Mouse (Mus musculus) kidney, postnatal 0 days (tissue): ENCODE results near the gene Gm28305. TPM values are rescaled to one million over a fixed set of nuclear protein-coding genes. Genes with fewer than 3 reads are reported as not detected.

Experiments used
- ATAC-seq: fragments of 200-750 bp; cut with Nextera tagmentation; replicated peaks from 2 replicates; pipeline ENCODE4 v1.8.0; 2017; ENCODE audit warnings: low read depth, moderate number of reproducible peaks, moderate TSS enrichment, moderate library complexity; ENCODE audit not compliant: low FRiP score
- DNase-seq: peaks from one replicate; pipeline ENCODE4 v3.0.0-alpha.2; 2016; ENCODE audit warnings: low spot score
- H3K27ac ChIP-seq: fragments of 300-500 bp; sonication (generic); 2 replicates; pipeline ENCODE4 v1.5.1; 2014; ENCODE audit warnings: mild to moderate bottlenecking
- H3K27me3 ChIP-seq: fragments of 300-500 bp; sonication (generic); 2 replicates; pipeline ENCODE4 v1.6.1; 2014; ENCODE audit warnings: low read length, mixed read lengths; ENCODE audit not compliant: insufficient read depth
- H3K36me3 ChIP-seq: fragments of 300-500 bp; sonication (generic); 2 replicates; pipeline ENCODE4 v1.6.1; 2014; ENCODE audit warnings: low read length, mixed read lengths; ENCODE audit not compliant: insufficient read depth
- H3K4me1 ChIP-seq: fragments of 300-500 bp; sonication (generic); replicated peaks from 2 replicates; pipeline ENCODE4 v1.6.1; 2014; ENCODE audit warnings: antibody characterized with exemption, low read length, mixed read lengths; ENCODE audit not compliant: insufficient read depth
- H3K4me2 ChIP-seq: fragments of 300-500 bp; sonication (generic); 2 replicates; pipeline ENCODE4 v1.6.1; 2014; ENCODE audit warnings: mild to moderate bottlenecking, low read length, moderate library complexity, mixed read lengths
- H3K4me3 ChIP-seq: fragments of 300-500 bp; sonication (generic); replicated peaks from 2 replicates; pipeline ENCODE4 v1.5.1; 2014; ENCODE audit warnings: low read depth, low read length
- H3K9ac ChIP-seq: fragments of 300-500 bp; sonication (generic); 2 replicates; pipeline ENCODE4 v1.6.1; 2014; ENCODE audit warnings: low read depth, low read length
- H3K9me3 ChIP-seq: fragments of 300-500 bp; sonication (generic); replicated peaks from 2 replicates; pipeline ENCODE4 v1.6.1; 2016; ENCODE audit warnings: low read length, inconsistent platforms, mixed read lengths
- CTCF ChIP-seq: IDR thresholded peaks from 2 replicates; pipeline ENCODE4 v1.5.1; 2016; ENCODE audit warnings: antibody characterized with exemption, low read depth, mild to moderate bottlenecking, moderate library complexity
- WGBS: fragments of 180-500 bp; shearing (Covaris S2); extraction: QIAGEN DNeasy Blood & Tissue Kit; methylation state at CpG from one replicate; pipeline ENCODE4 v1.1.7; 2014; 5-methylcytosine and 5-hydroxymethylcytosine counted together
- polyA plus RNA-seq: library from polyadenylated mRNA; unstranded; fragments of >200 nt; fragmentation: Nextera tagmentation; extraction: Ambion mirVana; gene quantifications from 2 replicates; pipeline ENCODE4 v1.2.1, GENCODE M21; 2015

The Gm28305 gene
- polyA plus RNA-seq, 1 experiment from 2014 or later: not detected

- H3K4me2 ChIP-seq: no peak overlapping the region
- no peaks in the 10 kb centered on the region for H3K27me3 ChIP-seq
- ATAC-seq (no peak), DNase-seq (no peak)
- no peak overlapping the region for H3K4me3 ChIP-seq
- no peak overlapping the region for H3K27ac ChIP-seq
- TF ChIP-seq CTCF: no peak
- no peak overlapping the region for H3K9ac ChIP-seq
- no peaks in the 10 kb centered on the region for H3K36me3 ChIP-seq
- H3K4me1 ChIP-seq: 0 out of 2 replicates have a peak, but pooled peaks cover 9% of the 10 kb centered on the region
- H3K9me3 ChIP-seq: no peaks in the 10 kb centered on the region
- WGBS: 90% methylated on average over 11 of the region's 11 CpGs
Observed at GRCm38 (mm10) chr9:104099060-104099459, 58.6 kb downstream of the Gm28305 start.

- no peak for DNase-seq
- WGBS: 42% methylated on average over 7 of the region's 7 CpGs
- Histone ChIP-seq H3K27me3 (no peaks in the 10 kb centered on the region), H3K27ac (peak overlapping the region; percentile 47; the same call in 1 of the 2 replicates), H3K9me3 (no peaks in the 10 kb centered on the region), H3K9ac (no peak overlapping the region), H3K4me3 (no peak overlapping the region), H3K4me2 (0 out of 2 replicates have a peak overlapping the region, but pooled peaks have one; percentile 14), H3K4me1 (0 out of 2 replicates have a peak, but pooled peaks cover 9% of the 10 kb centered on the region), H3K36me3 (no peaks in the 10 kb centered on the region)
- ATAC-seq: peak; percentile 73; the same call in 1 of the 2 replicates
- TF ChIP-seq CTCF: no peak
Observed at GRCm38 (mm10) chr9:104100822-104101221, 60.4 kb downstream of the Gm28305 start.

- ATAC-seq: no peak
- Histone ChIP-seq H3K4me2 (peak overlapping the region; percentile 13; the same call in 1 of the 2 replicates), H3K4me3 (no peak overlapping the region), H3K9me3 (no peaks in the 10 kb centered on the region), H3K27ac (0 out of 2 replicates have a peak overlapping the region, but pooled peaks have one; percentile 47), H3K4me1 (0 out of 2 replicates have a peak, but pooled peaks cover 9% of the 10 kb centered on the region), H3K27me3 (no peaks in the 10 kb centered on the region), H3K9ac (no peak overlapping the region), H3K36me3 (no peaks in the 10 kb centered on the region)
- peak; percentile 41 for DNase-seq
- no peak for TF ChIP-seq CTCF
- WGBS: 20% methylated on average over 3 of the region's 3 CpGs
Observed at GRCm38 (mm10) chr9:104101458-104101857, 61.0 kb downstream of the Gm28305 start.

- WGBS: 31% methylated on average over 6 of the region's 6 CpGs
- Histone ChIP-seq H3K4me2 (no peak overlapping the region), H3K36me3 (no peaks in the 10 kb centered on the region), H3K27ac (no peak overlapping the region; the same call in 1 of the 2 replicates), H3K4me3 (no peak overlapping the region), H3K27me3 (no peaks in the 10 kb centered on the region), H3K4me1 (0 out of 2 replicates have a peak, but pooled peaks cover 9% of the 10 kb centered on the region), H3K9ac (no peak overlapping the region), H3K9me3 (no peaks in the 10 kb centered on the region)
- ATAC-seq (no peak), DNase-seq (peak; percentile 49)
- TF ChIP-seq CTCF: no peak
Observed at GRCm38 (mm10) chr9:104102301-104102700, 61.8 kb downstream of the Gm28305 start.

- H3K9me3 ChIP-seq: no peaks in the 10 kb centered on the region
Observed at GRCm38 (mm10) chr9:104102901-104103300, 62.4 kb downstream of the Gm28305 start.

GRCm38 (mm10) chr9:104104986-104105385, 64.5 kb downstream of the Gm28305 start:
- no peak for DNase-seq
- ATAC-seq: no peak
- no peak for TF ChIP-seq CTCF

More at GRCm38 (mm10) chr9:104102901-104103300, 62.4 kb downstream of the Gm28305 start:
- H3K27ac ChIP-seq: no peak overlapping the region
- H3K27me3 ChIP-seq: no peaks in the 10 kb centered on the region
- H3K4me3 ChIP-seq: no peak overlapping the region
- H3K4me2 ChIP-seq: no peak overlapping the region
- ATAC-seq: no peak
- H3K4me1 ChIP-seq: 0 out of 2 replicates have a peak, but pooled peaks cover 9% of the 10 kb centered on the region
- TF ChIP-seq CTCF: no peak
- DNase-seq: no peak
- no peaks in the 10 kb centered on the region for H3K36me3 ChIP-seq
- no peak overlapping the region for H3K9ac ChIP-seq
- 40% methylated on average over 2 of the region's 2 CpGs for WGBS

More at GRCm38 (mm10) chr9:104104986-104105385, 64.5 kb downstream of the Gm28305 start:
- no peaks in the 10 kb centered on the region for H3K36me3 ChIP-seq
- no peak overlapping the region for H3K27ac ChIP-seq
- H3K9ac ChIP-seq: no peak overlapping the region
- no peak overlapping the region for H3K4me3 ChIP-seq
- no peaks in the 10 kb centered on the region for H3K27me3 ChIP-seq
- H3K4me1 ChIP-seq: 0 out of 2 replicates have a peak, but pooled peaks cover 9% of the 10 kb centered on the region
- H3K4me2 ChIP-seq: no peak overlapping the region
- WGBS: 91% methylated on average over 2 of the region's 2 CpGs
- no peaks in the 10 kb centered on the region for H3K9me3 ChIP-seq
